Mouse (Mus musculus) forebrain, embryonic 14.5 days (tissue): ENCODE measurements around the gene Smyd5. TPM values are rescaled to one million over a fixed set of nuclear protein-coding genes. Genes with fewer than 3 reads are reported as not detected.

Source experiments
- polyA plus RNA-seq: library from polyadenylated mRNA; unstranded; fragments of >200 nt; fragmentation: Nextera tagmentation; extraction: Ambion mirVana; gene quantifications from 2 replicates; pipeline ENCODE4 v1.2.1, GENCODE M21; 2014

Smyd5 gene
- polyA plus RNA-seq, 1 experiment from 2014 or later: 37.2 TPM

Other genes starting within 250 kb of the Smyd5 start
- 61.3 and 68.6 TPM in 2 replicates for gene Emx1, start 244.6 kb upstream of the Smyd5 start, polyA plus RNA-seq
- 15.2 and 15.7 TPM in 2 replicates for gene Sfxn5, start 98.6 kb upstream of the Smyd5 start, polyA plus RNA-seq
- 9.2 and 12.7 TPM in 2 replicates for gene Rab11fip5, start 57.4 kb upstream of the Smyd5 start, polyA plus RNA-seq
- gene Noto, start 8.1 kb upstream of the Smyd5 start, polyA plus RNA-seq: not detected in 2 replicates
- 727 and 759 TPM in 2 replicates for gene Cct7, start 19.5 kb downstream of the Smyd5 start, polyA plus RNA-seq
- 22.4 and 25.2 TPM in 2 replicates for gene Pradc1, start 20.0 kb downstream of the Smyd5 start, polyA plus RNA-seq
- gene Fbxo41, start 71.0 kb downstream of the Smyd5 start, polyA plus RNA-seq: 4.7 and 5.4 TPM in 2 replicates
- gene Egr4, start 81.6 kb downstream of the Smyd5 start, polyA plus RNA-seq: not detected in 2 replicates
- gene Alms1, start 155.5 kb downstream of the Smyd5 start, polyA plus RNA-seq: 3.8 and 4.3 TPM in 2 replicates